Mouse (Mus musculus) adrenal gland, postnatal 10 days (tissue): ENCODE measurements around the gene Prdm16. TPM values are rescaled to one million over a fixed set of nuclear protein-coding genes. Genes with fewer than 3 reads are reported as not detected.

Experiments
- DNase-seq: peaks from one replicate; pipeline ENCODE4 v3.0.0; 2021; ENCODE audit warnings: mixed read lengths
- total RNA-seq, 2 experiments: library from RNA; stranded (reverse); gene quantifications; 2 replicates each; pipeline ENCODE4 v1.2.3; 2021

Gene Prdm16
- total RNA-seq, 2 experiments from 2014 or later, result 9.0 to 17.8 TPM

DNA sequence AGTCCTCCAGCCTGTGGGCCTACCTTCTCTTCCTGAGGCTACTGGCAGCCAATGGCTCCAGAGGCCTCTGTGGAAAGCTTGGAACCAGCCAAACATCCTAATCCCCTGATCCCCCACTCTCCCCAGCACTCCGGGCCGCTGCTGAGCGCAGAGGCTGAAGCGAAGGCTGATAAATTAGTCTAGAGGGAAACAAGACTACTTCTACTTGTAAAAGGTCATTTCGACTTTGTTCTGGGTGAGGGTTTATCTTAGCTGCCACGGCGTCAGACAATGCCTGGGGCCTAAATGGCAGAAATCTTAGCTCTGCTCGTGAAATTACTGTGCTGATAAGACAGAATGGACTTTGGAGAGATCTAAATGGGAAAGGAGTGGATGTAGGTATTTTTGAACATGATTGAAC is 120.2 kb downstream of the Prdm16 start:
- DNase-seq, result no peak

DNA sequence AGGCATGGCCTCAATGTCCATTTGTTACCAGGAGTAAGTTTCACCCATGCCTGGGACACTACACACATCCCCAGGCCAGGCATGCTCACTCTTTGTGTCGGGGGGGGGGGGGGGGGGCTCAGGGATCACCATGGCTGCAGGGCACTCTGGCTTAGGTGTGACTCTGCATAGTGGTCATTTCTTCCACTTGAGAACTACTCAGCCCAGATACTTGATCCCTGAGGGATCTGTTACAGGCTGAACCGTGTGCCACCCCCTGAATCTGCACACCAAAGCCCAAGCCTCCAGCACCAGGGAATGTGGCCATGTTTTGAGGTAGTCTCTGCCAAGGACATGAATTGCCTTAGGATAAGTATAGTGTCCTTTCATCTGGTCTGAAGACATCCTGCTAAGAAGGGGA is 123.0 kb downstream of the Prdm16 start:
- DNase-seq, result no peak

DNA sequence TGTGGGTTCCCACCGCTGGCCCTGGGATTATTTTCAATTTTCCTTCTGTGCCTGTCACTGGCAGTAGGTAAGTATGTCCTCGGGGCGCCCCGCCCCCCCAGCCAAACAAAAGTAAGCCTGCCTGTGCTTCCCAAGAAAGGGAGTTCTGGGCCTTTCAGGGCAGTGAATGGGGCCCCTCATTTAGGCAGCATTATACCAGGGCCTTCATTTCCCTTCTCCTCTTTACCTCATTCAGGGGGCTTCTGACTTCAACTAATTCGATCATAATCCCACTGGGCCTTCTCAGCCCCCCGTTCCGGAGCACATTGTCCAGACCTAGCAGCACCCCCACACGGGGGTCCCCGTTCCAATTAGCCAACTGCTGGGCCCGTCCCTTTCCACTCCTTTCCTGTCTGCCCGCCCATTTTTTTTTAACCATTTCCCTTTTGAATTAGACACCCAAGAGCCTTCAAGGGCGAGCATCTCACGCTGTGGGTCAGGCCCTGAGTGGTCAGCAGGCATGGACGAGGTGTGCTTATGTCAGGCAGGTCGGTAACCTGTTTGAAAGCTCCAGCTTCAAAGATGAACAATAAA is 124.1 kb downstream of the Prdm16 start:
- DNase-seq, result no peak

DNA sequence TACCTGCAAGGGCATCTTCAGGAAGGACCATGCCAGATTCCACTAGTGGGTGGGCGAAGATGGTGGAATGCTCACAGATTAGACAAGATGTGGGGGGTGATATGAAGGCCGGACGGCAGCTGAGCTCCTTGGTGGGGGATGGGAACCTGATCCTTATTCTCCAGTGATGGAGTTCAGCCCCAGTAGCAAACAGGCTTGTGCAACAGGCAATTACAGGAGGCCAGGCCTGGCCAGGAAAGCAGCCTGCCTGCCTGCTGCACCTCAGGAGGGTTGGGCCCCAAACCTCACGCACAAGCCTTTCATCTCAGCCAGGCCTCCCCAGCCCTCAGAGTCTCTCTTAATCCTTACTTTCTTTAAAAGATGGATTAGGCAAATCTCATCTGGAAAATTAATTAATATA is 124.9 kb downstream of the Prdm16 start:
- DNase-seq, result peak; percentile 40

DNA sequence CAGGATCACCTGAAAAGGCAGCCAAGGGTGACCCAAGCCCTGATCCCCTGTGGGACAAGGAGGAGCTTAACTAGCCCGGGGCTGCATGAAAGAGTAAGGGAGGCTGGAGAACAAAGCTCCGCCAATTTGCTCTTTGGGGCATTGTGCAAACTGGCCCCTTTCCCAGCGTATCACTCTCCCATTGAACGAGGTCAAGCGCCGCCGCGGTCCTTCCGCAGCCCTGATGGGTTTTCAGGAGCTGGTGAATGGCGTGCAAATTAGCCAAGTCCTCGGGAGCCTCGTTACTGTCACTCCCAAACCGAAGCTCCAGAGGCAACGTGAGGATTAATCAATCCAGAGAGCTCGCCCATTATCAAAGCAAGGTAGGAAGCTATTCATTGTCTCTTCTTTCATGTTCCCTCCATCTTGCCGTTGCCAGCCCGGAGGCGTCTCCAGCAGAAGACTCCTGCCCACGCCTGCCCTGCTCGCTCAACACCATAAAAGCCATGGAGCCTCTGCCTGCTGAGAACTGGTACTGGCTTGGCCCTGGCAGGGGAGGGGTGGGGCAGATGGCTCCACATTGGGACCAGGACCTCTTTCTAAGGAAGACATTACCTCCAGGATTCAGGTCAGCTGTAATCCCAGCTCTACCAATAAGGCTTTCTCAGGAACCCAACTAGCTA is 129.8 kb downstream of the Prdm16 start:
- DNase-seq, result peak; percentile 66

DNA sequence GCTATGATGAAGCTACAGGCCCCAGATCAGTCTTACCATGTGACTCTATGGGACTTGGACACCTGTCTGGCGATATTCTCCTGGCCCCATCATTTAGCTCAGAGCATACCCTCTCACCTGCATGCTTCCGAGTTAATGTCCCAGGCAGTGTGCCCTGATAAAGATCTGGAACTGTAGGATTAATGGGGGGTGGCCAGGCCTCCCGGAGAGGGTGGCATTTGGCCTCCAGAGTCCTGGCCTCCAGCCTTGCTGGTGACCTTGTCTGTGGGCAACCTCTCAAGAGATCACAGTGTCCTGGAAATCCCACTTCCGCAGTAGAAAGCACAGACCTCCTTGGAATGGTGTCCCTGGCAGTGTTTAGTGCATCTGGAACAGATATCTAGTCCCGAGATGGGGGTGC is 131.4 kb downstream of the Prdm16 start:
- DNase-seq, result no peak

DNA sequence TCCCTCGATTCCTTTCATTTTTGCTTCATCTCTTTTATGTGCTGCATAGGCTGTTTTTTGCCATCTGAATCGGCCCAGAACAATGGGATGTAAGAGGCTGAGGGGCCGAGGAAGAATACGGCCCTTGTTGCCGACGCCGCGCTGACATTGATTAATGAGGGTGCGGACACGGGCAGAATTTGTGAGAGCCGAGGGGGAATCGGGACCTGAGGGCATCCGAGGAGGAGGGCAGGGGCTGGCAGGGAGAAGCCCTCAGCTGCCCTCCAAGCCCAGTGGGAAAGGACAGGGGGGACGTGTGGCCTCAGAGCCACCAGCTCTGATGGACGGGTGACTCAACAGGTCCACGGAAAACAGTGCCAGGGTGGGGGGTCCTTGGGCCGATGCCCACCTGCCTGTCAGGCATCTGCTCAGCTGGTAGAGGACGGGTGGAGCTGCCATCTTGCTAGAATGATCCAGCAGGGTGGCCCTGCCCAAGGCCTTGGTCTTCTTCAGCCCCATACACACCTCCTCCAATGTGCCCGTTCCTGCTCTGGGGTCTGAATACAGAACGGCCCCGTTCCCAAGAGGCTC is 133.3 kb downstream of the Prdm16 start:
- DNase-seq, result no peak

DNA sequence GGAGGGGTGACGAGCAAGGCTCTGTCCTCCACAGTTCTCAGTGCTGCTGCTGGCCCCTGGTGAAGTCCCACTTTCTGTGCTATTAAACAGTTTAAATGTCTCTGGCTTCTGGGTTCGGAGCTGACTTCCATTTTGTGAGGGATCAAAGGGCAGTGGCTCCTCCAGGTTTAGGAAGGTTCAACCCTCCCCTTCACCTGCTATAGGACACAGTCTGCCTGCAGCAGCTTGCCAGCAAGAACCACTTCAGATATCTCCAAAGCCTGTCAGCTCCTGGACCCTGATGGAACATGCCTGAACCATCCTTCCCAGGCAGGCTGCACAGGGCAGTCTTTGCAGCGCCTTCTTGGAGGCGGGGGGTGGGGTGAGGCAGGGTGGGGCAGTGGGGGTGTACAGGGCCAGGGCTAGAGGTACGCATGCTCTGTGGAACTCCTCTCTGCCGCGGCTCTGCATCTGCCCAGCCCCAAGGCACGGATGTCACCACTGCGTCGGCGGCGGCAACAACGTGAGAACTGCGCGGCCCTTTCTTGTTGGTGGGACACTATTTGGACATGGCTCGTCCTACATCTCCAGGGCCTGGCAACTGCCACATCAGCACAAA is 134.2 kb downstream of the Prdm16 start:
- DNase-seq, result no peak

DNA sequence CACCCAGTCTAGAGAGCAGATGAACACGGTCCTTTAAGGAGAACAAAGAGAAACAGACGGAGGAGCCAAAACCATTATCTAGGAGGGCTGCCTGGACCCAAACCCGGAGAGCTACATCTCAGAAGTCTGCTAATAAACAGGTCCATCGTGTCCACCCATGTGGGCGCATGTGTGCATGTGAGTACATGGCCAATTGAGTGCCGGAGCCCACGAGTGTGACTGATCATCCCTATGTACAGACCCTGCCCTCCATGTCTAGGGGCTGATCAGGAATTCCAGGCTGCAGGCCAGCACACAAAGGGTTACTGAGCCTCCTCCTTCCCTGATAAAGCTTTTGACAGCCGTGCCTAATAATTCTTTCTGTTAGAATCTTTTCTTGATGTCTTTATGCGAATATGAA is 136.0 kb downstream of the Prdm16 start:
- DNase-seq, result no peak

DNA sequence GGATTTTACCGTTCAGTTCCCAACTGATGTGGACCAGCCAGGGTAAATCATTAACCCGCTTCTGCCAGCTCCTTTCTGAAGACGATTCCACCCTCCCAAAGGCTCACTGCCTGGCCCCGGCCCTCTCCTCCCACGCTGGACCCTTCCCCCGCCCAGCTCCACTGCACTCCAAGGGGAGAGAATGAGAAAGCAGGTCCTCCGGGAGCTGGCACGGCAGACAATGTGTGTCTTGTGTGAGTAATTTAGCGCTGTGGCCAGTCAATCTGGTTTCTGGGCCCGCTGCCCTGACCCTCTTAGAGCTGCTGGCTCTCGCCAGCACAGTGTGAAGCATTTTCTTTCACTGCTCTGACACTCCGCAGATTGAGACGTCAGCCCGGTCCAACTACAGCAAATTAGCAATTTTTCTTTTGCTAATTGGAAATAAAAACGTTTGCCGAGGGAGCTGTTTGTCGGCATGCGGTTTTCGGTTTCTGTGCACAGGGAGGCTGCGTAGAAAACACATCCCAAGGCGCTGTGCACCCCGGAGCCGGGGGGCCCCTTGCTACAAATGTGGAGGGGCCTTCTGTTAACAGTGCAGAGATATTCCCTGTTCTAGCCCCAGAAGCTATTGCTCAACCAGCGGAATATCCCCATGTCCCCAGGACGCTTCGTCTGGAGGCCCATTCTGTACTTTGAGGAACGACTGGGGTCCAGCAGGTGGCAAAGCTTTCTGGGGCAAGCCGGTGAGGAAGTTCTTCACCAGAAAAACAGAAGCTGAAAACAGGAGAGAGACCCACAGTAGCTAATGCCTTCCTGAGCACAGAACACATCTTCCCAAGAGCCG is 136.8 kb downstream of the Prdm16 start:
- DNase-seq, result peak; percentile 73

DNA sequence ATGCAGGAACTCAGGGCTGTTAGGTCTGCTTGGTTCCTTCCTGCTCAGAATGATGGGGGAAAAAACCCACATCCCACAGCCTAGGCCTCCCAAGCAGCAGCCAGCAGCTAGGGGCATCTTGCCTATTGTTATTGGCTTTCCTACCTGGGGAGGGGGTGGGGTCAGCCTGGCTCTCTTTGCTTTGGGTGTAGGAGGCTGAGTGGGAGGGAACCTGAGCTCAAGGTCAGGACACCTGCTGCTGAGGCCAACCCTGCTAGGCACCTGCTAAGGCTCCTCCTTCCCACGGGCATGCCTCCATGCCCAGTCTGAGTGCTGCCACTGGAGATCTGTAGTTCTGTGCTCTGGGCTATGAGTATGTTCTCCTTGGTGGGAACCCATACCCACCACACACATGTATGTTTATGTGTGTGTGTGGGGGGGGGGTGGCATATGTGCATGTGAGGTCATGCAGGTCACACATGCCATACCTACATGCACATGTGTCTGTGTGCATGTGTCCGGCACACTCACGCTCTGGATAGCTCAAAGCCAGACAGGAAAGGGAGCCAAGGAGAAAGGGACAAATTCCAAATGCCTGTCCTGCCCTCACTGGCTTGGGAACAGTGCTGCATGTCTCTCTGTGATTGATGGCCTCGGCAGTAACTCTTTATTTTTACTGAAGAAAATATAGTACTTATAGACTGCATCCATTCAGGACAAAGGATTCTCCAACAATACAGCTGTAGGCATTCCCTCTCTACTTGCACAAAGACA is 139.1 kb downstream of the Prdm16 start:
- peak; percentile 59 for DNase-seq

DNA sequence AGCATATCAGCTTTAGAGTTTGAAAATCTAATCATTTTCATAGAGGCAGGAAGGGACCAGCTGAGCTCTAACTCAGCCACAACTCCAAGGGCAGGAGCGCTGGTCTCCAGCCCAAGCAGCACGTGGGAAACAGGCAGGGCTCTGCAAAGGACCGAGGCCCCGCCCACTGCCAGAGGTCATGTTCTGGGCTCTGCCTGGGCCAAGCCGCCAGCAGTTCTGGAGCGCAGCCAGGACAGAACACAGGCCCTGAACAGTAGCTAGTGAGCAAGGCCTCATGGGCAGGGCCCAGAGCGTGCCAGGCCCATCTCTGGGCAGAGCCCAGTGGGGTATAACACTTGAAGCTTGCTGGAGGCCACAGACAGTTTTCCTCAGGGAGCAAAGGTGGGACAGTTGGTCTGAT is 139.7 kb downstream of the Prdm16 start:
- peak; percentile 97 for DNase-seq

DNA sequence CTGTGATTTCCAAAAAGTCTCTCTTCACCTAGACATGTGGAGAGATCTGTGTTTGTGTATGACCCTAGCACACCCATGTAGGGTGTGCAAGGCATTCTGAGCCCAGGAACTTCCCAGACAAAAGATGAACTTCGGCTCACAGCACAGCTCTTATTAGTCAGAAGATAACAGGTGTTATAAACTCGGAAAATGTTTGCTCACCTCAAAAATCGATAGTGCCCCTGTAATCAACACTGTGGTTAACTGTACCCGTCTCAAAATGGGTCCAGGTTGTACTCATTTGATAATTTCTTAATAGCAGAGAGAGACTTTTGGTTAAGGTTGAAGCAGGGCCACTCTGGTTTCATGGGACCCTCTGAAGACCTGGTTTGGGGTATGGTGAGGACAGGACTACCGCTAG is 140.2 kb downstream of the Prdm16 start:
- no peak for DNase-seq

DNA sequence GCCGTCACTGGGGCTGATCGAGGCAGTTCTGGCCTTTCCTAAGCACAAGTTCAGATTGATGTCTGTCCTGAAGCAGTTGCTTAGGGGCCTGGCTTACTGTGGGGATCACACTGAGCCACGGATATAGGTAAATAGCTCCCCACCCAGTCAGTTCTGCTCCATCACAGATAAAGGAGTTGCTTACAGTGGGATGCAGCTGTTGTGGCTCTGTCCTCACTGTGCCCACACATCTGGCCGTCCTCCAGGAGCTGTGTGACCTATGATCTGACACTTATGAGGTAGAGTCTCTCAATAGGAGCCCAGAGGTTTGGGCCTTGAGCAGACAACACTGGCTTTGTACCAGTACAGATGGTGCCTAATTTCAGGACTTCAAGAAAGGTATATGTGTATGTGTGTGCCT is 142.7 kb downstream of the Prdm16 start:
- DNase-seq, result no peak

DNA sequence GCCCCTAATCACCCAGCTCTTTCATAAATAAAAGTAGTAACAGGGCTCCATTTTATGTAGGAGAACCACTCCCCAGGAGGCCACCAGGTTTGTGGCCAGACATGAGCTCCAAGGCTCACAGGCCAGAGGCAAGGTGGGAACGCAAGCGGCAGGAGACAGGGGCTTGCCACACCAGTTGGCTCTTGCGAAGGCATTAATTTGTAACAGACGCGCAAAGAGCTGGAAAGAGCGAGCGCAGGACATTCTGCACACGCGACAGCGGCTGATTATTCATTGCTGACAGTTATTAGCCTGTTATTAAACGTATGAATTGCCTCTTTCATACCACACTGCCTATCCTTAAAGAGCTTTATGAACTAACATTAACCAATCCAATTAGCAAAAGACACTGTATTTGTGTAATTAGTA is 144.0 kb downstream of the Prdm16 start:
- DNase-seq, result no peak

DNA sequence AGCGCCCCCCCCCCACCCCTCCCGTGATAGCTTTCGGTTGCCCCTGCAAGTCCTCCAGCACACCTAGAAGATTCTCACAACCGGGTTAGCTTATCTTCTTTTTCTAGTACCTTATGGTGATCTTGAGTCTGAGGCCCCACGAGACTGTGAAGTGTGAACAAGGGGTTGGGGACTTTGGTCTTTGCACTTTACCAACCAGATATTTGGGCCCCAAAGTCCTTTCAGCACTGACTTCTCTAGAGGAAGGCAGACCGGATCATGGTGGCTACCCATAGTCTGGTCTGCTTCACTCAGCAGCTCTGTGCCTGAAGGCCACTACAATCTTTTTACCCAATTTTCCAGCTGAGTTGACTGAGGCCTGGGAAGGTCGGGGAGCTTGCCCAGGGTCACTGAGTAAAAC is 144.4 kb downstream of the Prdm16 start:
- DNase-seq, result no peak

DNA sequence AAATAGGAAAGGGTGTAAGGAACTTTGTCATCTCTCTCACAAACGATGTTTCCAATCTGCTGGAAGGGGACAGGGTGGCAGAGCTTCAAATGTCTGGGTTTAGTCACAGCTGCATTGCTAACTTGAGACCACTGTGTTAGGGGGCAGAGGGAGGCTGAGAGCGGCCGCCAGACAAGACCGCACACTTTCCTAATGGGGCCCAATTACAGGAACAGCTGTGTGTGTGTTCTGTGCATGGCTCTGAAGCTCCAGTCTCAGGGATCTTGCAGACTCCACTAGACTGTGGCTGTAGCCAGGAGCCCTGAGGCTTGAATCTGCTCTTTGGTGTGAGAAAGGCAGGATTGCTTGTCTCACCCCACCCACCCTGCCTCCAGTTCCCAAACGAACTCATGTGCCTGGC is 148.6 kb downstream of the Prdm16 start:
- no peak for DNase-seq

DNA sequence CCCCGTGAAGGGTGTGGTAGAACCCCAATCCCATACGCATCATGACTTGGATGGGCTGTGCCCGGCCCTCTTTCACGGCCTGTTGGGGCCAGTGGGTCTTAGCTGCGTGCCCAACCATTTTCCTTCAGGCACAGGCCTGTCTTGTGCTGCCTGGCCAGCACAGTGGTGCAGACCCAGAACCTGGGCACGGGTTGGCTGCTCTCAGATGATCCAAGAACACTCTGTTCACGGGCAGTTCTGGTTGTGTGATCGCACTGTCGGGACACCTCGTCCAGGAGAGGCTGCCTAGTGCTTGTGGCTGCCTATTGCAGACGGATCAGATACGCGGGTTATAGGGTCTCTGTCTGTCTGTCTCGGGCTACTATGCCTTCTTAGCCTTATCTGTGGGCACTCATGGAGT is 154.0 kb downstream of the Prdm16 start:
- no peak for DNase-seq

DNA sequence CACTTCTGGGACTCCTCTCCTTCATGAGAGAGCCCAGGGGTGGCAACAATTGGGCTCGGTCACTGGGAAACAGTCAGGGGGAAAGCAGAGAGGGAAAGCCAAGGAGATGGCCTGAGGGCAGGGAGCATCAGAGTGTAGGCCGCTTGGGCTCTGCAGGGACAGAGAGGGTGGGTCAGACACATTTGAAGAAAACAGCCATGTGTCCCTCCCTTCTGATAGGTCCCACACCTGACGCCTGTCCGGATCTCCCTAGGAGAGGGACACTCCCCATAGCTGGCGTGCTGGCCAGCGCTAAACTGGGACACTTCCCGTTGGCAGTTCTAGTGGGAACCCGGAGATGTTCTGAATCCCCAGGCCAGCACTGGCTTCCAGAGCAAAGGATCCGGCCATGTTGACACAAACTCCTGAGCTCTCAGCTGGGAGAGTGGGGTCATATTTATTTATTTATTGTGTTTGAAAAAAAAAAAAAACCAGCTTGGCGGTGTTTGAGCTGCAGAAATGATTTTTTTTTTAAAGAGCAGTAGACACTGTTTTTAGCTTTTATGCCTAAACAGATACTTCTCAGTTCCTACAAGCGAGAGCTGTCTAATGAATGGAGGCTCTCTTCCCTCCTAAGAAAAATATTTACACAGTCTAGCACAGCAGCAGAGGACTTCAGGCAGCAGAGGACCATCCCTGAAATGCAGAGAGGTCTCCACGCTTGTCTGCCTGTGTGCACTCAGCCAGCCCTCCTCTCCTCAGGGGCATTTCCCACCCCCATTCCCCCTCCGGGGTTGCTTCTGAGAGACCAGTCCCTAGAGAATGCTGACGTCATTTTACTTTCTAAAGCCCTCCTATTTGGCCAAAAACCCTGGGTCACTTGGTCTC is 154.7 kb downstream of the Prdm16 start:
- DNase-seq, result no peak

DNA sequence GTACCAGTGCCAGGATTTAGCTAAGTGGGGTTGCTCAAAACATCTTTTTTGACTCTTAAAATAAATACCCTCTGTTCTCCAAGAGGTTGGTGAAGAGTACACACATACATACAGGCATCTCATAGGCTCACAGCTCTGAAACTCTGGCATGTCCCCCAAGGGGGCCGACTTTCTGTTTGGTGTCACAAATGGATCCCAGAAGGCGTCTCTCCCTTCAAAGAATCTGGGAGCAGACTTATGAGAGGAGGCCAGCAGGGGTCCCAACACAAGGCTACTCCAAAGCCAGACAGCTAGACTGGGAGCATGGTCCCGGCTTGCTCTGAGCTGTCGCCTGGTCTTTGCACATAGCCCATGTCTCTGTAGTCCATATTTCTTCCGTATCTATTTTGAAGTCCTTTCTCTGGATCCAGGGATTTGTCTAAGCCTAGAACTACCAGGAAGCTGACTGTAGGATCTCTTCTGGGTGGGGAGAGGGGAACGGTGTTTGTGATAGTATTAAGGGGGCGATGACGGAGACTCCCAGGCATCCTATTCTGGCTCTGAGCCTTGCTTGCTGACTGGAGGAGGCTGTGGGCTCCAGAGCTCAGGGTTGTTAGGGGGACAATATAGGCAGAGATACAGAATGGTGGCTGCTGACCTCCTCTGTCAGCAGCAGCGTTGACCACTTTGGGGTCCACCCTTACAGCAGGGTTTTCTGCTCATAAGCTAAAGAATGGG is 156.0 kb downstream of the Prdm16 start:
- no peak for DNase-seq
